Mouse (Mus musculus): Measurements from ENCODE around the gene Arntl. TPM values are rescaled to one million over a fixed set of nuclear protein-coding genes. Genes with fewer than 3 reads are reported as not detected.

Arntl gene
- polyA plus RNA-seq, 1 experiment from 2014 or later = 12.4 TPM

- no peak overlapping the region for H3K27ac ChIP-seq (ENCODE audit: low read length)
- H3K4me2 ChIP-seq (ENCODE audit: low read depth, low read length) = no peak overlapping the region
- peaks cover 13% of the 10 kb centered on the region for H3K4me1 ChIP-seq (ENCODE audit: control insufficient read depth, insufficient read depth, low read length)
- H3K4me3 ChIP-seq (ENCODE audit: low read length) = no peak overlapping the region
- no peaks in the 10 kb centered on the region for H3K27me3 ChIP-seq (ENCODE audit: control insufficient read depth, insufficient read depth, low read length)
- no peak overlapping the region for H3K9ac ChIP-seq (ENCODE audit: low read length)
- ATAC-seq (replicated peaks; ENCODE audit: extremely low read depth, insufficient read depth, low FRiP score) = no peak
- H3K36me3 ChIP-seq (ENCODE audit: control insufficient read depth, insufficient read depth) = no peaks in the 10 kb centered on the region
- H3K9me3 ChIP-seq (replicated peaks; ENCODE audit: control insufficient read depth, low read length) = no peaks in the 10 kb centered on the region
Measured at GRCm38 (mm10) chr7:113269081-113269480, 61.8 kb downstream of the Arntl start.

GRCm38 (mm10) chr7:113269921-113270320 lies 62.7 kb downstream of the Arntl start:
- Histone ChIP-seq H3K36me3 (ENCODE audit: control insufficient read depth, insufficient read depth) (no peaks in the 10 kb centered on the region), H3K4me3 (ENCODE audit: low read length) (no peak overlapping the region), H3K4me2 (ENCODE audit: low read depth, low read length) (no peak overlapping the region), H3K9ac (ENCODE audit: low read length) (no peak overlapping the region; the same call in 1 of the 2 replicates), H3K4me1 (ENCODE audit: control insufficient read depth, insufficient read depth, low read length) (peaks cover 13% of the 10 kb centered on the region), H3K9me3 (replicated peaks; ENCODE audit: control insufficient read depth, low read length) (no peaks in the 10 kb centered on the region), H3K27me3 (ENCODE audit: control insufficient read depth, insufficient read depth, low read length) (no peaks in the 10 kb centered on the region), H3K27ac (ENCODE audit: low read length) (no peak overlapping the region; the same call in 1 of the 2 replicates)
- ATAC-seq (replicated peaks; ENCODE audit: extremely low read depth, insufficient read depth, low FRiP score) = no peak
- WGBS = 53% methylated on average over 3 of the region's 3 CpGs

GRCm38 (mm10) chr7:113270551-113270950 lies 63.3 kb downstream of the Arntl start:
- H3K27ac ChIP-seq (ENCODE audit: low read length) = no peak overlapping the region; the same call in 1 of the 2 replicates
- ATAC-seq (replicated peaks; ENCODE audit: extremely low read depth, insufficient read depth, low FRiP score) = no peak
- peaks cover 13% of the 10 kb centered on the region for H3K4me1 ChIP-seq (ENCODE audit: control insufficient read depth, insufficient read depth, low read length)
- no peak overlapping the region for H3K4me3 ChIP-seq (ENCODE audit: low read length)
- no peak overlapping the region for H3K4me2 ChIP-seq (ENCODE audit: low read depth, low read length)
- no peaks in the 10 kb centered on the region for H3K9me3 ChIP-seq (replicated peaks; ENCODE audit: control insufficient read depth, low read length)
- WGBS = 62% methylated on average over 10 of the region's 10 CpGs
- no peak overlapping the region; the same call in 1 of the 2 replicates for H3K9ac ChIP-seq (ENCODE audit: low read length)
- H3K27me3 ChIP-seq (ENCODE audit: control insufficient read depth, insufficient read depth, low read length) = no peaks in the 10 kb centered on the region
- H3K36me3 ChIP-seq (ENCODE audit: control insufficient read depth, insufficient read depth) = no peaks in the 10 kb centered on the region

- H3K27me3 ChIP-seq (ENCODE audit: control insufficient read depth, insufficient read depth, low read length) = no peaks in the 10 kb centered on the region
- no peaks in the 10 kb centered on the region for H3K36me3 ChIP-seq (ENCODE audit: control insufficient read depth, insufficient read depth)
- ATAC-seq (replicated peaks; ENCODE audit: extremely low read depth, insufficient read depth, low FRiP score) = no peak
- no peak overlapping the region for H3K9ac ChIP-seq (ENCODE audit: low read length)
- no peak overlapping the region for H3K4me2 ChIP-seq (ENCODE audit: low read depth, low read length)
- H3K4me3 ChIP-seq (ENCODE audit: low read length) = no peak overlapping the region
- no peaks in the 10 kb centered on the region for H3K9me3 ChIP-seq (replicated peaks; ENCODE audit: control insufficient read depth, low read length)
- WGBS = 84% methylated on average over 2 of the region's 2 CpGs
- peaks cover 13% of the 10 kb centered on the region for H3K4me1 ChIP-seq (ENCODE audit: control insufficient read depth, insufficient read depth, low read length)
- no peak overlapping the region for H3K27ac ChIP-seq (ENCODE audit: low read length)
Measured at GRCm38 (mm10) chr7:113270991-113271390, 63.7 kb downstream of the Arntl start.

GRCm38 (mm10) chr7:113272338-113272997 lies 65.2 kb downstream of the Arntl start:
- H3K36me3 ChIP-seq (ENCODE audit: control insufficient read depth, insufficient read depth) = no peaks in the 10 kb centered on the region
- WGBS = 71% methylated on average over 5 of the region's 6 CpGs
- no peak for ATAC-seq (replicated peaks; ENCODE audit: extremely low read depth, insufficient read depth, low FRiP score)
- H3K4me2 ChIP-seq (ENCODE audit: low read depth, low read length) = no peak overlapping the region
- H3K4me3 ChIP-seq (ENCODE audit: low read length) = no peak overlapping the region
- H3K9me3 ChIP-seq (replicated peaks; ENCODE audit: control insufficient read depth, low read length) = no peaks in the 10 kb centered on the region
- peaks cover 17% of the 10 kb centered on the region for H3K4me1 ChIP-seq (ENCODE audit: control insufficient read depth, insufficient read depth, low read length)
- H3K27ac ChIP-seq (ENCODE audit: low read length) = no peak overlapping the region
- H3K27me3 ChIP-seq (ENCODE audit: control insufficient read depth, insufficient read depth, low read length) = no peaks in the 10 kb centered on the region
- no peak overlapping the region for H3K9ac ChIP-seq (ENCODE audit: low read length)

GRCm38 (mm10) chr7:113277245-113277644 lies 70.0 kb downstream of the Arntl start:
- Histone ChIP-seq H3K27me3 (ENCODE audit: control insufficient read depth, insufficient read depth, low read length) (no peaks in the 10 kb centered on the region), H3K27ac (ENCODE audit: low read length) (no peak overlapping the region), H3K4me2 (ENCODE audit: low read depth, low read length) (no peak overlapping the region), H3K4me1 (ENCODE audit: control insufficient read depth, insufficient read depth, low read length) (peaks cover 6% of the 10 kb centered on the region; the same call in 1 of the 2 replicates), H3K4me3 (ENCODE audit: low read length) (no peak overlapping the region), H3K9me3 (replicated peaks; ENCODE audit: control insufficient read depth, low read length) (no peaks in the 10 kb centered on the region), H3K36me3 (ENCODE audit: control insufficient read depth, insufficient read depth) (no peaks in the 10 kb centered on the region), H3K9ac (ENCODE audit: low read length) (no peak overlapping the region)
- 43% methylated on average over 2 of the region's 2 CpGs for WGBS
- ATAC-seq (replicated peaks; ENCODE audit: extremely low read depth, insufficient read depth, low FRiP score) = no peak

- no peak overlapping the region for H3K9ac ChIP-seq (ENCODE audit: low read length)
- H3K4me1 ChIP-seq (ENCODE audit: control insufficient read depth, insufficient read depth, low read length) = peaks cover 6% of the 10 kb centered on the region; the same call in 1 of the 2 replicates
- peaks cover 5% of the 10 kb centered on the region; the same call in 1 of the 2 replicates for H3K36me3 ChIP-seq (ENCODE audit: control insufficient read depth, insufficient read depth)
- no peak overlapping the region for H3K4me3 ChIP-seq (ENCODE audit: low read length)
- 73% methylated on average over 4 of the region's 4 CpGs for WGBS
- H3K27me3 ChIP-seq (ENCODE audit: control insufficient read depth, insufficient read depth, low read length) = no peaks in the 10 kb centered on the region
- H3K9me3 ChIP-seq (replicated peaks; ENCODE audit: control insufficient read depth, low read length) = no peaks in the 10 kb centered on the region
- no peak overlapping the region for H3K4me2 ChIP-seq (ENCODE audit: low read depth, low read length)
- no peak overlapping the region for H3K27ac ChIP-seq (ENCODE audit: low read length)
- no peak for ATAC-seq (replicated peaks; ENCODE audit: extremely low read depth, insufficient read depth, low FRiP score)
Measured at GRCm38 (mm10) chr7:113278493-113278892, 71.2 kb downstream of the Arntl start.

- no peak for ATAC-seq (replicated peaks; ENCODE audit: extremely low read depth, insufficient read depth, low FRiP score)
- 73% methylated on average over 2 of the region's 2 CpGs for WGBS
- Histone ChIP-seq H3K27me3 (ENCODE audit: control insufficient read depth, insufficient read depth, low read length) (no peaks in the 10 kb centered on the region), H3K4me1 (ENCODE audit: control insufficient read depth, insufficient read depth, low read length) (peaks cover 6% of the 10 kb centered on the region; the same call in 1 of the 2 replicates), H3K9me3 (replicated peaks; ENCODE audit: control insufficient read depth, low read length) (no peaks in the 10 kb centered on the region), H3K4me2 (ENCODE audit: low read depth, low read length) (no peak overlapping the region), H3K9ac (ENCODE audit: low read length) (no peak overlapping the region), H3K36me3 (ENCODE audit: control insufficient read depth, insufficient read depth) (peaks cover 8% of the 10 kb centered on the region; the same call in 1 of the 2 replicates), H3K27ac (ENCODE audit: low read length) (no peak overlapping the region), H3K4me3 (ENCODE audit: low read length) (no peak overlapping the region)
Measured at GRCm38 (mm10) chr7:113279246-113279645, 72.0 kb downstream of the Arntl start.

- H3K4me3 ChIP-seq (ENCODE audit: low read length) = no peak overlapping the region
- no peaks in the 10 kb centered on the region for H3K4me1 ChIP-seq (ENCODE audit: control insufficient read depth, insufficient read depth, low read length)
- H3K9ac ChIP-seq (ENCODE audit: low read length) = no peak overlapping the region
- no peak overlapping the region for H3K27ac ChIP-seq (ENCODE audit: low read length)
- no peaks in the 10 kb centered on the region for H3K27me3 ChIP-seq (ENCODE audit: control insufficient read depth, insufficient read depth, low read length)
- ATAC-seq (replicated peaks; ENCODE audit: extremely low read depth, insufficient read depth, low FRiP score) = no peak
- no peaks in the 10 kb centered on the region for H3K9me3 ChIP-seq (replicated peaks; ENCODE audit: control insufficient read depth, low read length)
- 77% methylated on average over 2 of the region's 2 CpGs for WGBS
- no peak overlapping the region for H3K4me2 ChIP-seq (ENCODE audit: low read depth, low read length)
- H3K36me3 ChIP-seq (ENCODE audit: control insufficient read depth, insufficient read depth) = peaks cover 17% of the 10 kb centered on the region; the same call in 1 of the 2 replicates
Measured at GRCm38 (mm10) chr7:113285405-113285804, 78.1 kb downstream of the Arntl start.

Measured in heart, embryonic 16.5 days (tissue).